ENCODE assay signal across 21 mouse cellular contexts in the genomic region with DNA sequence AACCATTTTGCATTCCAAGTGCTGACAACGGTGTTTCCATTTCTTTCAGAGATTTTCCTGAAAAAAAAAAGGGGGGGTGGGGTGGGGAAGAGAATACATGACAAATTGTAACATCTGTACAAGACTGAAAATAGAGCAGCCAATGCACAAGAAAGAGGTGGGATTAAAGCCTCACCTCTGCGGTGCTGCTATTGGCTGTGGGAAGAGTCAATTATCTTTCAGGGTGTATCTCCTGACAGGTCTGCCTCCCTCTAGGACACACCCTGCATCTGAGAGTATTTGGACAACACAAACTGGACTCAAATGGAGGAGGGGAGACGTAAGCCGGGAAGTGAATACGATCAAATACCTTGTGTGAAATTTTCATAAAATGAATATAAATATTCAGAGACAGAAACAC. TPM values are rescaled to one million over a fixed set of nuclear protein-coding genes. Genes with fewer than 3 reads are reported as not detected.
"Had no signal": no experiment of that assay in that cellular context is flagged by ENCODE, and none has a peak within 500 bp of the region (broad histone marks: within the 10 kb centered on the region; RNA-seq: fewer than 3 reads in every experiment).

No protein-coding gene starts in this region.

- ATAC-seq: lung, postnatal 0 days; midbrain, embryonic 13.5 days had no signal

- DNase-seq: kidney, adult 11 months; kidney, adult 9 months; kidney, postnatal 10 days; kidney, postnatal 4 days; lung, adult 2 months; lung, postnatal 36 days; right cerebral cortex, postnatal 14 days; thymus, postnatal 4 days had no signal

- H3K27me3 ChIP-seq: limb, embryonic 15.5 days; midbrain, embryonic 13.5 days; stomach, embryonic 15.5 days had no signal

- H3K4me3 ChIP-seq: layer of hippocampus, adult 2 months; left cerebral cortex, adult 2 months; limb, embryonic 15.5 days; midbrain, embryonic 13.5 days; stomach, embryonic 15.5 days had no signal

- H3K27ac ChIP-seq: layer of hippocampus, adult 2 months; left cerebral cortex, adult 2 months; limb, embryonic 15.5 days; midbrain, embryonic 13.5 days; stomach, embryonic 15.5 days had no signal

- H3K4me2 ChIP-seq: limb, embryonic 15.5 days; midbrain, embryonic 13.5 days; stomach, embryonic 15.5 days had no signal

- H3K9ac ChIP-seq: limb, embryonic 15.5 days; midbrain, embryonic 13.5 days; stomach, embryonic 15.5 days had no signal

- H3K9me3 ChIP-seq: limb, embryonic 15.5 days; stomach, embryonic 15.5 days had no signal

RNA-seq across cellular contexts. Expression of gene Spink4, which starts 23.8 kb away (rescaled TPM):
- total RNA-seq: layer of hippocampus, adult 2 months; layer of hippocampus, postnatal 25 days; left cerebral cortex, adult 2 months; left cerebral cortex, postnatal 25 days; megakaryocyte progenitor cell, adult 5-6 weeks; midbrain, postnatal 0 days had no signal
- polyA plus RNA-seq: limb, embryonic 11.5 days; limb, embryonic 15.5 days; midbrain, embryonic 13.5 days; midbrain, postnatal 0 days; neural tube, embryonic 14.5 days; spleen, adult 2 months had no signal
